Mouse (Mus musculus) MEL (cell line): Measurements from ENCODE around the gene Tcea2.

Experiments
- CTCF ChIP-seq, 3 experiments: IDR thresholded peaks in 2 of 3; conservative IDR thresholded peaks in 1 of 3; 2 replicates each; pipeline ENCODE4 v1.5.1; 2011 to 2012; ENCODE audit warnings: low read length in 3 of 3, low read depth in 2 of 3, mild to moderate bottlenecking in 2 of 3, improper control_type of control experiment in 1 of 3, inconsistent platforms in 1 of 3, mixed read lengths in 1 of 3, moderate library complexity in 1 of 3; ENCODE audit not compliant: control insufficient read depth in 1 of 3, insufficient read depth in 1 of 3, poor library complexity in 1 of 3, severe bottlenecking in 1 of 3
- ELF1 ChIP-seq: IDR thresholded peaks from 2 replicates; pipeline ENCODE4 v1.6.1; 2014; ENCODE audit warnings: low read depth, mild to moderate bottlenecking, inconsistent platforms, low read length, improper control_type of control experiment, moderate library complexity
- EP300 ChIP-seq, 2 experiments: IDR thresholded peaks; 2 replicates each; pipeline ENCODE4 v1.6.1; 2011; ENCODE audit warnings: improper control_type of control experiment in 2 of 2, low read length in 2 of 2, low read depth in 1 of 2, mild to moderate bottlenecking in 1 of 2
- GABPA ChIP-seq: IDR thresholded peaks from 2 replicates; pipeline ENCODE4 v1.6.1; 2012; ENCODE audit warnings: low read depth, mild to moderate bottlenecking, inconsistent platforms, low read length, improper control_type of control experiment, moderate library complexity
- JUND ChIP-seq: IDR thresholded peaks from 2 replicates; pipeline ENCODE4 v1.6.1; 2011; ENCODE audit warnings: low read depth, mild to moderate bottlenecking, improper control_type of control experiment, low read length
- MYC ChIP-seq: IDR thresholded peaks from 2 replicates; pipeline ENCODE4 v1.6.1; 2011; ENCODE audit warnings: low read depth, mild to moderate bottlenecking, low read length, improper control_type of control experiment, moderate library complexity
- POLR2A ChIP-seq, 2 experiments: IDR thresholded peaks; 2 replicates each; pipeline ENCODE4 v1.6.1; 2011 to 2012; ENCODE audit warnings: low read length in 2 of 2, mild to moderate bottlenecking in 2 of 2, control low read depth in 1 of 2, improper control_type of control experiment in 1 of 2, low read depth in 1 of 2, moderate library complexity in 1 of 2; ENCODE audit not compliant: control insufficient read depth in 1 of 2, insufficient read depth in 1 of 2, poor library complexity in 1 of 2
- SMC3 ChIP-seq: IDR thresholded peaks from 2 replicates; pipeline ENCODE4 v1.6.1; 2011; ENCODE audit warnings: low read depth, low read length, improper control_type of control experiment
- TAL1 ChIP-seq: IDR thresholded peaks from 2 replicates; pipeline ENCODE4 v1.6.1; 2012; ENCODE audit warnings: mild to moderate bottlenecking, inconsistent platforms, low read length, moderate library complexity, mixed read lengths
- TCF12 ChIP-seq: IDR thresholded peaks from 2 replicates; pipeline ENCODE4 v1.6.1; 2014; ENCODE audit warnings: low read depth, mild to moderate bottlenecking, inconsistent platforms, low read length, improper control_type of control experiment, moderate library complexity
- USF1 ChIP-seq: IDR thresholded peaks from 2 replicates; pipeline ENCODE4 v1.6.1; 2014; ENCODE audit warnings: low read depth, mild to moderate bottlenecking, inconsistent platforms, low read length, improper control_type of control experiment, moderate library complexity
- USF2 ChIP-seq, 2 experiments: IDR thresholded peaks; 2 replicates each; pipeline ENCODE4 v1.6.1; 2011 to 2012; ENCODE audit warnings: improper control_type of control experiment in 2 of 2, low read length in 2 of 2, borderline replicate concordance in 1 of 2, inconsistent platforms in 1 of 2, low read depth in 1 of 2, mild to moderate bottlenecking in 1 of 2; ENCODE audit not compliant: insufficient read depth in 1 of 2
- ZMIZ1 ChIP-seq: IDR thresholded peaks from 2 replicates; pipeline ENCODE4 v1.6.1; 2012; ENCODE audit warnings: low read depth, mild to moderate bottlenecking, inconsistent platforms, low read length, improper control_type of control experiment, moderate library complexity
- ZNF384 ChIP-seq: IDR thresholded peaks from 2 replicates; pipeline ENCODE4 v1.6.1; 2012; ENCODE audit warnings: low read depth, mild to moderate bottlenecking, inconsistent platforms, low read length, improper control_type of control experiment

DNA sequence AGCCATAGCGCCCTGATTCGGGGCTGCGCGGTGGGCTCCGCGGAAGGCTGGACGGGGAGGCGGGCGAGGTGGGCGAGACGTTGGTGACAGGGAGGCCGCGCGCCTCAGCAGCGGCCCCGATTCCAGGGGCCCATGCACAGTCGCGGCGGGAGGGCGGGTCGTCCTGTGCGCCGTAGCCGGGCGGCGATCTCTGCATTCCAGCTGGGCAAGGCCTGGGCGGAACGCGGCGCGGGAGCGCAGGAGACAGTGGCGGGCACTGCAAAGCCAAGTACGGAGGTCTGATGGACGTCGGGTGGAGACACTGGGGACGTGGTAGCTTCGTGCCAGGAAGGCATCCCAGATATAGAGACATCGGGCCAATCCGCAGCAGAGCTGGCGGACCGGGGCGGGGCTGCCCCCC is 8.8 kb upstream of the Tcea2 start, which contains the start of gene Sox18:
- TF ChIP-seq TAL1 (no peak), ZNF384 (no peak), CTCF (IDR thresholded peaks at IDR 0.05 in 2 of 3, conservative IDR thresholded peaks at IDR 0.05 in 1 of 3; ENCODE audit: control insufficient read depth in 1 of 3, insufficient read depth in 1 of 3, low read depth in 2 of 3, low read length in 3 of 3, poor library complexity in 1 of 3, severe bottlenecking in 1 of 3) (no peak), ELF1 (no peak), ZMIZ1 (no peak), TCF12 (no peak), POLR2A (IDR thresholded peaks at IDR 0.05; ENCODE audit: control insufficient read depth in 1 of 2, insufficient read depth in 1 of 2, low read depth in 1 of 2, low read length in 2 of 2, poor library complexity in 1 of 2) (no peak), GABPA (no peak), SMC3 (no peak), USF2 (IDR thresholded peaks at IDR 0.05; ENCODE audit: borderline replicate concordance in 1 of 2, insufficient read depth in 1 of 2, low read depth in 1 of 2, low read length in 2 of 2) (no peak), EP300 (IDR thresholded peaks at IDR 0.05; ENCODE audit: low read depth in 1 of 2, low read length in 2 of 2) (no peak), USF1 (no peak), JUND (no peak), MYC (no peak)
